Mouse (Mus musculus): ENCODE data around the gene Supt5. TPM values are rescaled to one million over a fixed set of nuclear protein-coding genes. Genes with fewer than 3 reads are reported as not detected.
A peak's percentile ranks its signal among the peaks of the same experiment; 100 is the strongest.

The Supt5 gene
- polyA plus RNA-seq, 2 experiments: 76.2 to 116 TPM

GRCm38 (mm10) chr7:28361647-28362341 is 23.2 kb upstream of the Supt5 start:
- Histone ChIP-seq H3K4me1 (ENCODE audit: control insufficient read depth, insufficient read depth, low read length) (peaks cover 5% of the 10 kb centered on the region; the same call in 1 of the 2 replicates), H3K27ac (replicated peaks; ENCODE audit: low read depth, low read length) (no peak overlapping the region), H3K9ac (ENCODE audit: low read depth, low read length, severe bottlenecking) (no peak overlapping the region), H3K27me3 (ENCODE audit: control insufficient read depth, insufficient read depth, low read length) (no peaks in the 10 kb centered on the region), H3K4me3 (replicated peaks; ENCODE audit: low read length) (no peak overlapping the region), H3K9me3 (ENCODE audit: control insufficient read depth, low read length) (no peaks in the 10 kb centered on the region), H3K36me3 (ENCODE audit: control insufficient read depth, insufficient read depth, low read length) (peaks cover 72% of the 10 kb centered on the region), H3K4me2 (replicated peaks; ENCODE audit: low read depth, low read length, severe bottlenecking) (no peak overlapping the region)
- no peak for TF ChIP-seq POLR2A (IDR thresholded peaks at IDR 0.05; ENCODE audit: borderline replicate concordance, extremely low read depth, insufficient read depth, insufficient read length)
- WGBS: 99% methylated on average over 15 of the region's 20 CpGs
- ATAC-seq (ENCODE audit: low FRiP score, low read depth) (no peak), DNase-seq (ENCODE audit: low spot score) (no peak)

DNA sequence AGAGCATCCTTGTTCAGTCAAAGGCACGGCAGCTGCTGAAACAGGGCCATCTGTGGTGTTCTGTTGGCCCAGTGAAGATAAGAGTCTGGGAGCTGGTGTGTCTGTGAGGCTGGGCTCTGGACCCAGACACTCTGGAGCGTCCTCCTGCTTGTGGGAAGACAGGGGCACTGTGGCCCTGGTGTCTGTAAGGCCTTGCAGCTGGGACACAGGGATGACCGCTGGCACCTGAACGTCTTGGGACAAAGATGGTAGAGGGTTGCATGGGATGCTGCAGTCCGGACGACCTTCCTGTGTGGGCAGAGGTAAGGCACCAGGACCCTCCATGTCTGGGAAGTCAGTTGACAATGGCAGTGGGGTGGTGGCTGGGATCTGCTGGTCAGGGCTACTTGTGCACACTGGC is 21.7 kb upstream of the Supt5 start:
- Histone ChIP-seq H3K4me1 (ENCODE audit: control insufficient read depth, insufficient read depth, low read length) (peaks cover 8% of the 10 kb centered on the region; the same call in 1 of the 2 replicates), H3K27ac (replicated peaks; ENCODE audit: low read depth, low read length) (no peak overlapping the region), H3K36me3 (ENCODE audit: control insufficient read depth, insufficient read depth, low read length) (peaks cover 64% of the 10 kb centered on the region), H3K9ac (ENCODE audit: low read depth, low read length, severe bottlenecking) (no peak overlapping the region), H3K4me3 (replicated peaks; ENCODE audit: low read length) (no peak overlapping the region), H3K27me3 (ENCODE audit: control insufficient read depth, insufficient read depth, low read length) (no peaks in the 10 kb centered on the region), H3K4me2 (replicated peaks; ENCODE audit: low read depth, low read length, severe bottlenecking) (no peak overlapping the region), H3K9me3 (ENCODE audit: control insufficient read depth, low read length) (no peaks in the 10 kb centered on the region)
- DNase-seq (ENCODE audit: low spot score): no peak
- 92% methylated on average over 6 of the region's 6 CpGs for WGBS
- TF ChIP-seq POLR2A (IDR thresholded peaks at IDR 0.05; ENCODE audit: borderline replicate concordance, extremely low read depth, insufficient read depth, insufficient read length): no peak
- no peak for ATAC-seq (ENCODE audit: low FRiP score, low read depth)

DNA sequence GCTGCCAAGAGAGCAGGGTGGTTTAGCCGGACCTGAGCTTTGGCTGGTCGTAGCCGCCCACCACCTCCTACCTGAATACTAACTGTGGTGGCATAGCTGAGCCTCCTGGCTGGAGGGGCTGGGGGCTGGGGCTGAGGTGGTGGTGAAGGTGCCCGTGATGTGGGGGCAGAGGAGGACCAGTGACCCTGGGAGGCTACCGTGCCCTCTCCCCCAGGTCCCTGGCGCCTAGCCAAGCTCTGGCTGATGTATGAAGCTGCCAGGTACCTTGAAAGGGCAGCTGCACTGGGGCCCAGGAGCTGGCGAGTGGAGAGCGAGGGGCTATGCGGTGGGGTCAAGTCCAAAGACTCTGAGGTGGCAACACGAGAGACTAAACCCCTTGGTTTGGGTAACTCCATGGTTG is 21.3 kb upstream of the Supt5 start:
- peaks cover 8% of the 10 kb centered on the region; the same call in 1 of the 2 replicates for H3K4me1 ChIP-seq (ENCODE audit: control insufficient read depth, insufficient read depth, low read length)
- H3K9ac ChIP-seq (ENCODE audit: low read depth, low read length, severe bottlenecking): no peak overlapping the region
- no peak overlapping the region for H3K4me2 ChIP-seq (replicated peaks; ENCODE audit: low read depth, low read length, severe bottlenecking)
- no peaks in the 10 kb centered on the region for H3K27me3 ChIP-seq (ENCODE audit: control insufficient read depth, insufficient read depth, low read length)
- H3K27ac ChIP-seq (replicated peaks; ENCODE audit: low read depth, low read length): no peak overlapping the region
- DNase-seq (ENCODE audit: low spot score) (no peak), ATAC-seq (ENCODE audit: low FRiP score, low read depth) (no peak)
- H3K36me3 ChIP-seq (ENCODE audit: control insufficient read depth, insufficient read depth, low read length): peaks cover 63% of the 10 kb centered on the region
- H3K9me3 ChIP-seq (ENCODE audit: control insufficient read depth, low read length): no peaks in the 10 kb centered on the region
- WGBS: 91% methylated on average over 10 of the region's 10 CpGs
- no peak overlapping the region for H3K4me3 ChIP-seq (replicated peaks; ENCODE audit: low read length)
- TF ChIP-seq POLR2A (IDR thresholded peaks at IDR 0.05; ENCODE audit: borderline replicate concordance, extremely low read depth, insufficient read depth, insufficient read length): no peak

- Histone ChIP-seq H3K36me3 (ENCODE audit: control insufficient read depth, insufficient read depth, low read length) (peaks cover 62% of the 10 kb centered on the region), H3K4me2 (replicated peaks; ENCODE audit: low read depth, low read length, severe bottlenecking) (no peak overlapping the region), H3K4me1 (ENCODE audit: control insufficient read depth, insufficient read depth, low read length) (peaks cover 8% of the 10 kb centered on the region; the same call in 1 of the 2 replicates), H3K9me3 (ENCODE audit: control insufficient read depth, low read length) (no peaks in the 10 kb centered on the region), H3K4me3 (replicated peaks; ENCODE audit: low read length) (no peak overlapping the region), H3K27ac (replicated peaks; ENCODE audit: low read depth, low read length) (no peak overlapping the region), H3K9ac (ENCODE audit: low read depth, low read length, severe bottlenecking) (no peak overlapping the region), H3K27me3 (ENCODE audit: control insufficient read depth, insufficient read depth, low read length) (no peaks in the 10 kb centered on the region)
- TF ChIP-seq POLR2A (IDR thresholded peaks at IDR 0.05; ENCODE audit: borderline replicate concordance, extremely low read depth, insufficient read depth, insufficient read length): no peak
- WGBS: 65% methylated on average over 7 of the region's 7 CpGs
- DNase-seq (ENCODE audit: low spot score) (no peak), ATAC-seq (ENCODE audit: low FRiP score, low read depth) (no peak)
Measured at GRCm38 (mm10) chr7:28358431-28358830, 19.9 kb upstream of the Supt5 start.

DNA sequence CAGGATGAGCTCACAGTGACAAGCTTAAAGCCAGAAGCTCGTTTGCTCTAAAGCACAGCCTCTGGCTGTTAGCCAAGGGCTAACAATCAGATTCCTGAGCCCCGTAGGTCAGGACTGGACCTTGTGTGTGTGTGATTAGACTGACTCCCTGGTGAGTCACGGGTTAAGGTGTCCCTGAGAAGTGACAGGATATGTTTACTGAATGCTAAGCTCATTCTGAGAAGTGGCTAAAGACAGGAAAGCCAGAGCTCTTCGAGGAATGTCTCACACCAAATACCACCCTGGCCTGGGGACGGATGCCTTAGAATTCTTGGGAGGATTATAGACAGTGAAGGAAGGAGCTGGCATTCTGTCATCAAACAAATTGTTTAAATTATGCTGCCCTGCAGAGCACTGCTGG is 19.4 kb upstream of the Supt5 start:
- peak; percentile 2; the same call in 1 of the 2 replicates for ATAC-seq (ENCODE audit: low FRiP score, low read depth)

More for the DNA sequence above, 19.4 kb upstream of the Supt5 start:
- Histone ChIP-seq H3K4me2 (replicated peaks; ENCODE audit: low read depth, low read length, severe bottlenecking) (no peak overlapping the region), H3K27me3 (ENCODE audit: control insufficient read depth, insufficient read depth, low read length) (no peaks in the 10 kb centered on the region), H3K4me3 (replicated peaks; ENCODE audit: low read length) (no peak overlapping the region), H3K27ac (replicated peaks; ENCODE audit: low read depth, low read length) (peak overlapping the region; percentile 49; the same call in 1 of the 2 replicates), H3K36me3 (ENCODE audit: control insufficient read depth, insufficient read depth, low read length) (peaks cover 66% of the 10 kb centered on the region), H3K4me1 (ENCODE audit: control insufficient read depth, insufficient read depth, low read length) (peaks cover 8% of the 10 kb centered on the region; the same call in 1 of the 2 replicates), H3K9me3 (ENCODE audit: control insufficient read depth, low read length) (no peaks in the 10 kb centered on the region), H3K9ac (ENCODE audit: low read depth, low read length, severe bottlenecking) (no peak overlapping the region)
- no peak for TF ChIP-seq POLR2A (IDR thresholded peaks at IDR 0.05; ENCODE audit: borderline replicate concordance, extremely low read depth, insufficient read depth, insufficient read length)
- WGBS: 8% methylated on average over 5 of the region's 5 CpGs
- peak; percentile 33 for DNase-seq (ENCODE audit: low spot score)

All from limb, embryonic 14.5 days (tissue).